Mouse (Mus musculus): ENCODE data around the gene Fam131c. TPM values are rescaled to one million over a fixed set of nuclear protein-coding genes. Genes with fewer than 3 reads are reported as not detected.

The Fam131c gene
- polyA plus RNA-seq, 1 experiment from 2014 or later = not detected

- Histone ChIP-seq H3K36me3 (ENCODE audit: control insufficient read depth, insufficient read depth) (no peaks in the 10 kb centered on the region), H3K4me2 (ENCODE audit: low read depth, low read length) (no peak overlapping the region), H3K9ac (ENCODE audit: low read depth, low read length) (no peak overlapping the region), H3K4me1 (ENCODE audit: control insufficient read depth, low read depth, low read length) (no peaks in the 10 kb centered on the region; the same call in 1 of the 2 replicates), H3K27me3 (ENCODE audit: control insufficient read depth, insufficient read depth, low read depth, low read length) (peaks cover 29% of the 10 kb centered on the region), H3K4me3 (ENCODE audit: low read depth, low read length) (no peak overlapping the region), H3K27ac (ENCODE audit: low read length) (no peak overlapping the region), H3K9me3 (replicated peaks; ENCODE audit: control insufficient read depth, low read length) (no peaks in the 10 kb centered on the region)
- ATAC-seq (ENCODE audit: low read depth) = no peak
- WGBS (ENCODE audit: insufficient replicate concordance) = 47% methylated on average over 8 of the region's 8 CpGs
Measured at GRCm38 (mm10) chr4:141365126-141365525, 2.9 kb upstream of the Fam131c start.

GRCm38 (mm10) chr4:141365876-141366275, 2.1 kb upstream of the Fam131c start:
- H3K4me3 ChIP-seq (ENCODE audit: low read depth, low read length) = no peak overlapping the region
- H3K4me2 ChIP-seq (ENCODE audit: low read depth, low read length) = no peak overlapping the region
- no peak for ATAC-seq (ENCODE audit: low read depth)
- WGBS (ENCODE audit: insufficient replicate concordance) = 42% methylated on average over 7 of the region's 7 CpGs
- H3K27ac ChIP-seq (ENCODE audit: low read length) = no peak overlapping the region
- no peaks in the 10 kb centered on the region; the same call in 1 of the 2 replicates for H3K4me1 ChIP-seq (ENCODE audit: control insufficient read depth, low read depth, low read length)
- H3K9ac ChIP-seq (ENCODE audit: low read depth, low read length) = no peak overlapping the region
- H3K27me3 ChIP-seq (ENCODE audit: control insufficient read depth, insufficient read depth, low read depth, low read length) = peaks cover 29% of the 10 kb centered on the region
- no peaks in the 10 kb centered on the region for H3K36me3 ChIP-seq (ENCODE audit: control insufficient read depth, insufficient read depth)
- no peaks in the 10 kb centered on the region for H3K9me3 ChIP-seq (replicated peaks; ENCODE audit: control insufficient read depth, low read length)

GRCm38 (mm10) chr4:141372426-141372825, 4.4 kb downstream of the Fam131c start:
- Histone ChIP-seq H3K27me3 (ENCODE audit: control insufficient read depth, insufficient read depth, low read depth, low read length) (peaks cover 22% of the 10 kb centered on the region), H3K9me3 (replicated peaks; ENCODE audit: control insufficient read depth, low read length) (no peaks in the 10 kb centered on the region), H3K36me3 (ENCODE audit: control insufficient read depth, insufficient read depth) (no peaks in the 10 kb centered on the region), H3K4me3 (ENCODE audit: low read depth, low read length) (no peak overlapping the region), H3K4me1 (ENCODE audit: control insufficient read depth, low read depth, low read length) (no peaks in the 10 kb centered on the region; the same call in 1 of the 2 replicates), H3K27ac (ENCODE audit: low read length) (no peak overlapping the region), H3K9ac (ENCODE audit: low read depth, low read length) (no peak overlapping the region), H3K4me2 (ENCODE audit: low read depth, low read length) (no peak overlapping the region)
- ATAC-seq (ENCODE audit: low read depth) = no peak
- WGBS (ENCODE audit: insufficient replicate concordance) = 75% methylated on average over 5 of the region's 5 CpGs

GRCm38 (mm10) chr4:141379674-141380073, 11.7 kb downstream of the Fam131c start:
- Histone ChIP-seq H3K4me2 (ENCODE audit: low read depth, low read length) (no peak overlapping the region), H3K27ac (ENCODE audit: low read length) (no peak overlapping the region), H3K36me3 (ENCODE audit: control insufficient read depth, insufficient read depth) (no peaks in the 10 kb centered on the region), H3K9ac (ENCODE audit: low read depth, low read length) (no peak overlapping the region), H3K9me3 (replicated peaks; ENCODE audit: control insufficient read depth, low read length) (no peaks in the 10 kb centered on the region), H3K4me1 (ENCODE audit: control insufficient read depth, low read depth, low read length) (no peaks in the 10 kb centered on the region; the same call in 1 of the 2 replicates), H3K27me3 (ENCODE audit: control insufficient read depth, insufficient read depth, low read depth, low read length) (peaks cover 36% of the 10 kb centered on the region), H3K4me3 (ENCODE audit: low read depth, low read length) (no peak overlapping the region)
- WGBS (ENCODE audit: insufficient replicate concordance) = 61% methylated on average over 8 of the region's 8 CpGs
- no peak for ATAC-seq (ENCODE audit: low read depth)

GRCm38 (mm10) chr4:141382406-141382805, 14.4 kb downstream of the Fam131c start:
- H3K4me1 ChIP-seq (ENCODE audit: control insufficient read depth, low read depth, low read length) = no peaks in the 10 kb centered on the region; the same call in 1 of the 2 replicates
- H3K36me3 ChIP-seq (ENCODE audit: control insufficient read depth, insufficient read depth) = no peaks in the 10 kb centered on the region
- H3K9ac ChIP-seq (ENCODE audit: low read depth, low read length) = no peak overlapping the region
- H3K4me2 ChIP-seq (ENCODE audit: low read depth, low read length) = peak overlapping the region; percentile 7
- H3K27ac ChIP-seq (ENCODE audit: low read length) = no peak overlapping the region
- peaks cover 38% of the 10 kb centered on the region for H3K27me3 ChIP-seq (ENCODE audit: control insufficient read depth, insufficient read depth, low read depth, low read length)
- H3K4me3 ChIP-seq (ENCODE audit: low read depth, low read length) = no peak overlapping the region
- no peak for ATAC-seq (ENCODE audit: low read depth)
- no peaks in the 10 kb centered on the region for H3K9me3 ChIP-seq (replicated peaks; ENCODE audit: control insufficient read depth, low read length)
- 2% methylated on average over 24 of the region's 25 CpGs for WGBS (ENCODE audit: insufficient replicate concordance)

GRCm38 (mm10) chr4:141385275-141385674, 17.3 kb downstream of the Fam131c start:
- WGBS (ENCODE audit: insufficient replicate concordance) = 2% methylated on average over 7 of the region's 7 CpGs
- Histone ChIP-seq H3K4me2 (ENCODE audit: low read depth, low read length) (no peak overlapping the region), H3K36me3 (ENCODE audit: control insufficient read depth, insufficient read depth) (no peaks in the 10 kb centered on the region), H3K9ac (ENCODE audit: low read depth, low read length) (no peak overlapping the region), H3K4me3 (ENCODE audit: low read depth, low read length) (no peak overlapping the region), H3K27ac (ENCODE audit: low read length) (no peak overlapping the region), H3K9me3 (replicated peaks; ENCODE audit: control insufficient read depth, low read length) (no peaks in the 10 kb centered on the region), H3K4me1 (ENCODE audit: control insufficient read depth, low read depth, low read length) (no peaks in the 10 kb centered on the region; the same call in 1 of the 2 replicates), H3K27me3 (ENCODE audit: control insufficient read depth, insufficient read depth, low read depth, low read length) (peaks cover 38% of the 10 kb centered on the region)
- ATAC-seq (ENCODE audit: low read depth) = no peak; the same call in 1 of the 2 replicates

GRCm38 (mm10) chr4:141386150-141386549, 18.1 kb downstream of the Fam131c start:
- Histone ChIP-seq H3K4me3 (ENCODE audit: low read depth, low read length) (no peak overlapping the region), H3K9me3 (replicated peaks; ENCODE audit: control insufficient read depth, low read length) (no peaks in the 10 kb centered on the region), H3K27me3 (ENCODE audit: control insufficient read depth, insufficient read depth, low read depth, low read length) (peaks cover 35% of the 10 kb centered on the region), H3K36me3 (ENCODE audit: control insufficient read depth, insufficient read depth) (no peaks in the 10 kb centered on the region), H3K27ac (ENCODE audit: low read length) (no peak overlapping the region), H3K4me2 (ENCODE audit: low read depth, low read length) (no peak overlapping the region), H3K9ac (ENCODE audit: low read depth, low read length) (no peak overlapping the region), H3K4me1 (ENCODE audit: control insufficient read depth, low read depth, low read length) (no peaks in the 10 kb centered on the region; the same call in 1 of the 2 replicates)
- 63% methylated on average over 7 of the region's 7 CpGs for WGBS (ENCODE audit: insufficient replicate concordance)
- no peak for ATAC-seq (ENCODE audit: low read depth)

- Histone ChIP-seq H3K27ac (ENCODE audit: low read length) (no peak overlapping the region), H3K36me3 (ENCODE audit: control insufficient read depth, insufficient read depth) (no peaks in the 10 kb centered on the region), H3K4me3 (ENCODE audit: low read depth, low read length) (no peak overlapping the region), H3K4me2 (ENCODE audit: low read depth, low read length) (no peak overlapping the region), H3K27me3 (ENCODE audit: control insufficient read depth, insufficient read depth, low read depth, low read length) (peaks cover 24% of the 10 kb centered on the region), H3K4me1 (ENCODE audit: control insufficient read depth, low read depth, low read length) (no peaks in the 10 kb centered on the region; the same call in 1 of the 2 replicates), H3K9me3 (replicated peaks; ENCODE audit: control insufficient read depth, low read length) (no peaks in the 10 kb centered on the region), H3K9ac (ENCODE audit: low read depth, low read length) (no peak overlapping the region)
- 16% methylated on average over 5 of the region's 5 CpGs for WGBS (ENCODE audit: insufficient replicate concordance)
- no peak for ATAC-seq (ENCODE audit: low read depth)
Measured at GRCm38 (mm10) chr4:141387093-141387784, 19.2 kb downstream of the Fam131c start.

GRCm38 (mm10) chr4:141387933-141388332, 19.9 kb downstream of the Fam131c start:
- WGBS (ENCODE audit: insufficient replicate concordance) = 46% methylated on average over 5 of the region's 5 CpGs
- Histone ChIP-seq H3K27me3 (ENCODE audit: control insufficient read depth, insufficient read depth, low read depth, low read length) (peaks cover 18% of the 10 kb centered on the region), H3K9ac (ENCODE audit: low read depth, low read length) (no peak overlapping the region), H3K4me3 (ENCODE audit: low read depth, low read length) (no peak overlapping the region), H3K4me1 (ENCODE audit: control insufficient read depth, low read depth, low read length) (no peaks in the 10 kb centered on the region), H3K4me2 (ENCODE audit: low read depth, low read length) (no peak overlapping the region), H3K9me3 (replicated peaks; ENCODE audit: control insufficient read depth, low read length) (no peaks in the 10 kb centered on the region), H3K36me3 (ENCODE audit: control insufficient read depth, insufficient read depth) (no peaks in the 10 kb centered on the region), H3K27ac (ENCODE audit: low read length) (no peak overlapping the region)
- no peak for ATAC-seq (ENCODE audit: low read depth)

Data from liver, embryonic 16.5 days (tissue).